Mouse (Mus musculus) kidney, adult 2 months (tissue): ENCODE results near the gene Mkks. TPM values are rescaled to one million over a fixed set of nuclear protein-coding genes. Genes with fewer than 3 reads are reported as not detected.

ENCODE experiments used
- DNase-seq: peaks from one replicate; pipeline ENCODE4 v3.0.0; 2021
- H3K27ac ChIP-seq: fragments of 200-500 bp; 2 replicates; pipeline ENCODE4 v1.5.1; 2012; ENCODE audit warnings: low read depth, low read length, control low read depth, inconsistent platforms; ENCODE audit not compliant: insufficient read depth
- H3K27me3 ChIP-seq: fragments of 200-500 bp; replicated peaks from 2 replicates; pipeline ENCODE4 v1.6.1; 2012; ENCODE audit warnings: mild to moderate bottlenecking, moderate library complexity, low read length, inconsistent platforms; ENCODE audit not compliant: control insufficient read depth, insufficient read depth
- H3K36me3 ChIP-seq: fragments of 200-500 bp; 2 replicates; pipeline ENCODE4 v1.6.1; 2012; ENCODE audit warnings: mild to moderate bottlenecking, moderate library complexity, low read length, inconsistent platforms; ENCODE audit not compliant: control insufficient read depth, insufficient read depth
- H3K4me1 ChIP-seq: fragments of 200-500 bp; 2 replicates; pipeline ENCODE4 v1.6.1; 2011; ENCODE audit warnings: low read length; ENCODE audit not compliant: control insufficient read depth, insufficient read depth
- H3K4me3 ChIP-seq: fragments of 200-500 bp; 2 replicates; pipeline ENCODE4 v1.5.1; 2011; ENCODE audit warnings: mild to moderate bottlenecking, low read depth, low read length, control low read depth; ENCODE audit not compliant: insufficient read depth
- CTCF ChIP-seq: fragments of 200-500 bp; conservative IDR thresholded peaks from 2 replicates; pipeline ENCODE4 v1.5.1; 2011; ENCODE audit warnings: low read depth, mild to moderate bottlenecking, control low read depth, low read length, moderate library complexity, mixed read lengths; ENCODE audit not compliant: insufficient read depth, insufficient read length
- POLR2A ChIP-seq: fragments of 200-500 bp; IDR thresholded peaks from one replicate; pipeline ENCODE4 v1.6.1; 2011; ENCODE audit warnings: low read depth, low read length, control low read depth
- WGBS: fragments of 180-500 bp; shearing (Covaris S2); methylation state at CpG from one replicate; pipeline ENCODE4 v1.1.7; 2018; 5-methylcytosine and 5-hydroxymethylcytosine counted together
- polyA plus RNA-seq: library from polyadenylated mRNA; depleted of rRNA; stranded (reverse); fragments of >200 nt; gene quantifications from 2 replicates; pipeline ENCODE4 v1.2.3, GENCODE M21; 2012; rRNA removed

Gene Mkks
- polyA plus RNA-seq, 1 experiment: 10.9 TPM

GRCm38 (mm10) chr2:136833976-136834714 lies 57.0 kb downstream of the Mkks start:
- WGBS: 53% methylated on average over 3 of the region's 3 CpGs
- Histone ChIP-seq H3K27me3 (no peaks in the 10 kb centered on the region), H3K4me1 (no peaks in the 10 kb centered on the region), H3K36me3 (no peaks in the 10 kb centered on the region), H3K4me3 (no peak overlapping the region), H3K27ac (0 out of 2 replicates have a peak overlapping the region, but pooled peaks have one; percentile 35)
- TF ChIP-seq POLR2A: no peak
- DNase-seq: no peak

GRCm38 (mm10) chr2:136832936-136833335 lies 58.3 kb downstream of the Mkks start:
- 35% methylated on average over 3 of the region's 3 CpGs for WGBS
- Histone ChIP-seq H3K27ac (no peak overlapping the region), H3K36me3 (no peaks in the 10 kb centered on the region), H3K4me3 (no peak overlapping the region), H3K27me3 (no peaks in the 10 kb centered on the region), H3K4me1 (no peaks in the 10 kb centered on the region)
- DNase-seq: peak; percentile 53
- no peak for TF ChIP-seq POLR2A

- no peak overlapping the region for H3K27ac ChIP-seq
- TF ChIP-seq CTCF: no peak
- no peak for TF ChIP-seq POLR2A
- no peak overlapping the region for H3K4me3 ChIP-seq
- no peaks in the 10 kb centered on the region for H3K27me3 ChIP-seq
- WGBS: 46% methylated on average over 4 of the region's 4 CpGs
- H3K4me1 ChIP-seq: no peaks in the 10 kb centered on the region
- H3K36me3 ChIP-seq: no peaks in the 10 kb centered on the region
- DNase-seq: no peak
Observed at GRCm38 (mm10) chr2:136827612-136828011, 63.6 kb downstream of the Mkks start.

Other genes with a start within 250 kb of the Mkks start
- 0.39 and 1.9 TPM in 2 replicates for gene Snap25, start 177.9 kb downstream of the Mkks start, polyA plus RNA-seq
- gene AL731706.2, start 5.7 kb downstream of the Mkks start, polyA plus RNA-seq: not detected in 2 replicates
- 0.46 and 0.58 TPM in 2 replicates for gene Slx4ip, start 171 bp downstream of the Mkks start, polyA plus RNA-seq
- 5.2 and 15.3 TPM in 2 replicates for gene AL731706.1, start within 50 bp of the Mkks start, polyA plus RNA-seq
- gene Jag1, start 225.3 kb upstream of the Mkks start, polyA plus RNA-seq: 6.1 and 6.6 TPM in 2 replicates